Mouse (Mus musculus): ENCODE measurements around the gene Slc39a11.

DNA sequence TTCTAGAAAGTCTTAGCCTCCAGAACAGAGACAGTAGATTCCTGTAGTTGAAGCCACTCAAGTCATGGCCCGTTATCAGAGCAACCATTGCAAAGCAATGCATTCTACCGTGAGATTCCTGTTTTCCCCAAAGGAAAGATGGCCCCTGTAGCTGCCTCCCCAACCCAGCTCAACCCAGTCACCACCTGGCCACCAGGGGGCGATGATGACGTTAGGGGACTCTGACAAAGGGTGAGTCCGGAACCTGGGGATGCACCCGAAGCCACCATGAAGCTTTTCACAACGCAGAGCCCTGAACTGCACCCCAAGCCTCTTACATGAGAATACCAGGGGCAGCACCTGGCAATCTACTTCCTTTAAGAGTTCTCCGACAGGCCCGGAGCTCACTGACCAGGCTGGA is 151.0 kb downstream of the Slc39a11 start:
- peak; percentile 75 for TF ChIP-seq CTCF (IDR thresholded peaks at IDR 0.05; ENCODE audit: low read depth)
- no peak for TF ChIP-seq EP300 (optimal IDR thresholded peaks at IDR 0.05)
